ENCODE assay signal across 8 mouse cellular contexts in genomic region chrX:169986519-169987367, GRCm38 (mm10). TPM values are rescaled to one million over a fixed set of nuclear protein-coding genes. Genes with fewer than 3 reads are reported as not detected.
DNase-seq lines count a peak whose midpoint lies in the region; ATAC-seq lines count a peak whose summit lies in the region.
"Not testable (repeated sequence)": the region's sequence is repeated elsewhere in the genome, so short reads cannot be mapped to it uniquely, and the experiment has no call there.

No protein-coding gene starts in this region.

- peak; percentile 84 to 94 for DNase-seq in CD8-positive naive resting alpha-beta T cell, adult 2 months (ENCODE audit: low read depth in 2 of 2, low spot score in 2 of 2)
- peak; percentile 82 for DNase-seq in c-Kit-positive CD71-positive TER-119-positive erythroid progenitor cells, embryonic 14.5 days (ENCODE audit: low spot score)
- DNase-seq in forebrain, embryonic 11.5 days (ENCODE audit: low spot score): peak; percentile 79
- DNase-seq in kidney, postnatal 14 days: peak; percentile 87
- DNase-seq in liver, embryonic 13.5 days: peak; percentile 63
- DNase-seq in naive thymus-derived CD4-positive, alpha-beta T cell, adult 2 months (ENCODE audit: low read depth): peak; percentile 97
- peak; percentile 93 for DNase-seq in splenic B cell, adult 2 months (ENCODE audit: low read depth, low spot score)

- H3K36me3 ChIP-seq in forebrain, embryonic 11.5 days (ENCODE audit: control insufficient read depth, insufficient read depth, low read length): peaks cover 65% of the 10 kb centered on the region
- peaks cover 67% of the 10 kb centered on the region for H3K36me3 ChIP-seq in heart, embryonic 16.5 days (ENCODE audit: control insufficient read depth, insufficient read depth)
- peaks cover 75% of the 10 kb centered on the region for H3K36me3 ChIP-seq in liver, embryonic 13.5 days
- H3K36me3 ChIP-seq in splenic B cell, adult 2 months (ENCODE audit: control insufficient read depth, insufficient read depth, low read length, poor library complexity, severe bottlenecking): not testable (repeated sequence)

- 54% methylated on average over 47 of the region's 51 CpGs for WGBS in forebrain, embryonic 11.5 days
- 40% methylated on average over 45 of the region's 51 CpGs for whole genome bisulfite sequencing in heart, embryonic 16.5 days
- 53% methylated on average over 51 of the region's 51 CpGs for WGBS in liver, embryonic 13.5 days (ENCODE audit: insufficient replicate concordance)

- H3K4me1 ChIP-seq in forebrain, embryonic 11.5 days (replicated peaks; ENCODE audit: control insufficient read depth, insufficient read depth, low read length); heart, embryonic 16.5 days (ENCODE audit: control insufficient read depth, insufficient read depth, low read length); liver, embryonic 13.5 days (replicated peaks): not testable (repeated sequence)

- peak overlapping the region; percentile 24; the same call in 1 of the 2 replicates for H3K4me2 ChIP-seq in forebrain, embryonic 11.5 days (ENCODE audit: low read depth, low read length, severe bottlenecking)
- peak overlapping the region; percentile 57 for H3K4me2 ChIP-seq in heart, embryonic 16.5 days (ENCODE audit: low read depth, low read length)
- H3K4me2 ChIP-seq in liver, embryonic 13.5 days: peak overlapping the region; percentile 46

- H3K27me3 ChIP-seq in forebrain, embryonic 11.5 days (ENCODE audit: control insufficient read depth, insufficient read depth, low read length); heart, embryonic 16.5 days (ENCODE audit: control insufficient read depth, insufficient read depth, low read length); liver, embryonic 13.5 days; splenic B cell, adult 2 months (ENCODE audit: control insufficient read depth, insufficient read depth, low read length, poor library complexity, severe bottlenecking): not testable (repeated sequence)

- ATAC-seq in forebrain, embryonic 11.5 days (replicated peaks; ENCODE audit: low FRiP score): peak; percentile 90
- ATAC-seq in heart, embryonic 16.5 days (replicated peaks; ENCODE audit: extremely low read depth, insufficient read depth, low FRiP score): peak; percentile 81
- peak; percentile 84 for ATAC-seq in liver, embryonic 13.5 days (ENCODE audit: low read depth)

- peak overlapping the region; percentile 13; the same call in 1 of the 2 replicates for H3K4me3 ChIP-seq in forebrain, embryonic 11.5 days (ENCODE audit: low read depth, low read length)
- peak overlapping the region; percentile 40 for H3K4me3 ChIP-seq in heart, embryonic 16.5 days (ENCODE audit: low read length)
- peak overlapping the region; percentile 35 for H3K4me3 ChIP-seq in liver, embryonic 13.5 days (replicated peaks)

- H3K9me3 ChIP-seq in forebrain, embryonic 11.5 days (ENCODE audit: control insufficient read depth, low read length): peaks cover 63% of the 10 kb centered on the region
- H3K9me3 ChIP-seq in heart, embryonic 16.5 days (replicated peaks; ENCODE audit: control insufficient read depth, low read length): peaks cover 57% of the 10 kb centered on the region
- H3K9me3 ChIP-seq in liver, embryonic 13.5 days (replicated peaks): peaks cover 67% of the 10 kb centered on the region

- not testable (repeated sequence) for H3K27ac ChIP-seq in forebrain, embryonic 11.5 days (ENCODE audit: low read depth, low read length); heart, embryonic 16.5 days (ENCODE audit: low read length); liver, embryonic 13.5 days

- peak overlapping the region; percentile 5; the same call in 1 of the 2 replicates for H3K9ac ChIP-seq in forebrain, embryonic 11.5 days (ENCODE audit: low read length)
- H3K9ac ChIP-seq in heart, embryonic 16.5 days (ENCODE audit: low read length): peak overlapping the region; percentile 64
- H3K9ac ChIP-seq in liver, embryonic 13.5 days: not testable (repeated sequence)

RNA-seq across cellular contexts. Expression of gene Gm21887, which starts 22.7 kb away (rescaled TPM):
- polyA plus RNA-seq in forebrain, embryonic 11.5 days (2014; fragmentation: Nextera tagmentation; extraction: Ambion mirVana): 321 and 384 TPM in 2 replicates
- polyA plus RNA-seq in heart, embryonic 16.5 days (2015; fragmentation: Nextera tagmentation; extraction: Ambion mirVana): 84.5 and 136 TPM in 2 replicates
- 84.4 and 95.3 TPM in 2 replicates for polyA plus RNA-seq in liver, embryonic 13.5 days (2015; fragmentation: Nextera tagmentation; extraction: Ambion mirVana)
